11 mouse cellular contexts compared by ENCODE assay signal in the genomic region with DNA sequence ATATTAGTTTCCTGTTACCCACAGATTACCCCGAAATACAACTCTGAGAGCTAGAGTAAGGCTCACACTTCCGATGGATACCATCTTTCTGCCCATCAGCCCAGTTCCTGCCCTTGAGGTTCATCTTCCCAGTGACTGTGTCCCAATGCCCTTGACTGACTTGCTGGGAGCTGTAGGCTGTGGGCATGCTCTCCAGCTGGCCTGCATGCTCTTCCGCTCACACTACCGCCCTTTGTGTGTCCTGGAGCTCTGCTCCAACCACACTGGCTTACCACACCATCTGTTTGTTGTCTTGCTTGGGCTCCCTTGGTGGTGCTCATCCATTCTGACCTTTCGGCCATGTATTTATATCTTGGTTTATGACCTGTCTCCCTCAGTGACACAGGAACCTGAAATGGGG.
"Had no signal": no experiment of that assay in that cellular context is flagged by ENCODE, and none has a peak within 500 bp of the region (broad histone marks: within the 10 kb centered on the region; RNA-seq: fewer than 3 reads in every experiment).

No protein-coding gene starts in this region.

- H3K27ac ChIP-seq: left cerebral cortex, adult 2 months; limb, embryonic 12.5 days; liver, embryonic 13.5 days; lung, embryonic 15.5 days; midbrain, embryonic 10.5 days; neural tube, embryonic 12.5 days; stomach, postnatal 0 days had no signal

- H3K4me3 ChIP-seq: left cerebral cortex, adult 2 months; limb, embryonic 12.5 days; liver, embryonic 13.5 days; lung, embryonic 15.5 days; midbrain, embryonic 10.5 days; neural tube, embryonic 12.5 days had no signal

- H3K27me3 ChIP-seq: limb, embryonic 12.5 days; liver, embryonic 13.5 days; neural tube, embryonic 12.5 days had no signal

- H3K4me2 ChIP-seq: limb, embryonic 12.5 days; liver, embryonic 13.5 days; lung, embryonic 15.5 days; neural tube, embryonic 12.5 days had no signal

- H3K36me3 ChIP-seq: limb, embryonic 12.5 days; liver, embryonic 13.5 days; lung, embryonic 15.5 days; midbrain, embryonic 10.5 days; neural tube, embryonic 12.5 days had no signal

- ATAC-seq: liver, postnatal 0 days had no signal

- H3K4me1 ChIP-seq: limb, embryonic 12.5 days; liver, embryonic 13.5 days; neural tube, embryonic 12.5 days had no signal

- H3K9me3 ChIP-seq: limb, embryonic 12.5 days; liver, embryonic 13.5 days; lung, embryonic 15.5 days; midbrain, embryonic 10.5 days; neural tube, embryonic 12.5 days had no signal

- H3K9ac ChIP-seq: limb, embryonic 12.5 days; liver, embryonic 13.5 days; liver, postnatal 0 days; lung, embryonic 15.5 days; neural tube, embryonic 12.5 days had no signal

- DNase-seq: kidney, postnatal 14 days; liver; liver, embryonic 13.5 days; liver, postnatal 0 days; thymus, postnatal 14 days had no signal
